Mouse (Mus musculus) spleen, postnatal 36 days (tissue): Measurements from ENCODE around the gene Nsl1.

ENCODE experiments used
- DNase-seq, 2 experiments: peaks; one replicate each; pipeline ENCODE4 v3.0.0; 2022; ENCODE audit warnings: low spot score in 2 of 2, mixed read lengths in 1 of 2

Nsl1 gene

DNA sequence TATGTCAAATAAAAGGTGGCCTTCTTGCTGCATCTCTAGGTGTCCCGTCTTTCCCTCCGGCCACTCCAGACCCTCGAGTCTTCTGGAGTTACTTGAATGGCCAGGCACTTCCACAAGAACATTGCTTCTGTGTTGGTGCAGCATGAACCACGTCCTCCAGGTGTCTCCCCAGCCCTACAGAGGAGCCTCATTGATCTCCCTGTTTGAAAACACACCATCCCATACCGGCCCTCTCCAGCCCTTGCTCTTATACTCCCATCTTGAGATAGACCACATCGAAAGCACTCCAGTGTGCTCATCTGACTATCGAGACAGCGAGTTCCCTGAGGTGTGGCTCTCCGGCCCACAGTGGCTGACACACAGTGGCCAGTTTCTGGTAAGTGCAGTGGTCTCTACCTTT is 32.2 kb downstream of the Nsl1 start:
- no peak for DNase-seq

DNA sequence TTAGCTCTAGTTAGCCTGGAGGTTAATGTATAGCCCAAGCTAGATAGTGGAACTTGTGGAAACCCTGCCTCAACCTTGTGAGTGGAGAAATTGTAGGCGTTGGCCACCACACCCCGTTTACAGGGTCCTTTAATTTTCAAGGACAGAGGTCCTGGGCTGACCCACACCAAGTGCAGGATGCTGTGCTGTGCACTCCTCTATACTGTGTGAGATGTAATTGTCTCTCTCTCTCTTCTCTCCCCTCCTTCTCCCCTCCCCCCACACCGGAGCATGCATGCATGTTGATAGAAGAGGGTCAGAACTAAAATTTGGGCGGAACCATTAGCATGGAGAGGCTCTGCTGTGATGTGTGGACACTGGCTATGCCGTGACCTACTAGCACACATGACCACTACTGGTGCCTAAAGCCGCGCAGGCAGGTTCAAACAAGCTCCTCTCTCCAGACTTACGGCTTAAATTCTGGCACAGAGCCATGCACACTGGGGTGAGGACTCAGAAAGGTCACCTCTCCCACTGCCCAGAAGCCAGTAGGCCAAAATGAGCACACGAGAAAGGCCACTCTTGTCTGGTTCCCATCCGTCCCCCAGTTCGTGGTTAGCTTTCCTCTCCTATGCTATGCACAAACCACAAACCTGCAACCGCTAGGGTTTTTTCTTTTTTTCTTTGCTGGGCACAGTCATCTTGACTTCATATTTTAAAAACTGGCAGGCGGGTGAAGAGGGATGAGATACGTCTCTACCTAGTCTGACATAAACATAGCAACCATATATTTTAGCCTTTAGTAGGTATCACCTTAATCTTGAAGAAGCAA is 34.3 kb downstream of the Nsl1 start:
- DNase-seq: no peak

DNA sequence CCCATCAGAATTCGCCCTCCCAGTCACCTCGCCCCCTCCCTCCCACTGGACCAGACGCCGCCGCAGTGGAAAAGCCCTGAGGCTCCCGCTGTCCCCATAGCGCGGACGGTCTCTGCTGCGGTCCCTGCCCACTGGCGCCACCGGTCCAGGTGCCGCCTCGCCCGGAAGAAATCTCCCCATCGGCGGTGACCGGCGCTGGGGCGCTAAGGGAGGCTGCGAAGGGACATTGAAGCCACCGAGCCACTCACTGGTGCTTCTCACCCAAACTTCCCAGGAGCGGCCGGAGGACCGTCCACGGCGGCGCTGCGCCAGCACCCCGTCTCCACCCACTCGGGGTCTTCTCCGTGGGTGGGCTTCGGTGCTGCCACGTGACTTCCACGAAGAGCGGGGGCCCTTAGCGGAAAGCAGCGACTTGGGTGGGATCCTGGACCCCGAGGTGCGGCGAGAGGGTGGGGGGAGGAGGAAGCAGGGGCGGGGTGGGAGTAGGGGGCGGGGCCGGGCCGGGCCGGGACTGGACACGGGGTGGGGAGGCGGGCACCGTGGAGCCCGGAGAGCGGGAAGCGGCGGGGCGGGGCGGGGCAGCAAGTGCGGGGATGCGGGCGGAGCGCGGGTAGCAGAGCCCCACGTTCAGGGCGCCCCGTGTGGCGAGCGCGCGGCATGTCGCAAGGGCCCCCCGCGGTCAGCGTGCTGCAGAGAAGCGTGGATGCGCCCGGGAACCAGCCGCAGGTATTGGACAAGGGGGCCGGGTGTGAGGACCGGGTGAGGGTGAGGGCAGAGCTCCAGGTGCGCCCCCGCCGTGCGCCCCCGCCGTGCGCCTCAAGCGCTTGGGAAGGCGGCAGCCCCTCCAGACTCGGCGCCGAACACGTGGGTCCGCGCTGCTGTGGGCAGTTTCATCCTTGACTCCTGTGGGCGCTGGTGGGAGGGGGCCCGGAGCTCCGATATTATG is 35.3 kb downstream of the Nsl1 start, which contains the start of gene Batf3:
Gene Batf3 (plus strand): TSS at position 46 of the 946 bp plus-strand sequence.
- peak in 1 of 2 experiments; percentile 29 for DNase-seq

DNA sequence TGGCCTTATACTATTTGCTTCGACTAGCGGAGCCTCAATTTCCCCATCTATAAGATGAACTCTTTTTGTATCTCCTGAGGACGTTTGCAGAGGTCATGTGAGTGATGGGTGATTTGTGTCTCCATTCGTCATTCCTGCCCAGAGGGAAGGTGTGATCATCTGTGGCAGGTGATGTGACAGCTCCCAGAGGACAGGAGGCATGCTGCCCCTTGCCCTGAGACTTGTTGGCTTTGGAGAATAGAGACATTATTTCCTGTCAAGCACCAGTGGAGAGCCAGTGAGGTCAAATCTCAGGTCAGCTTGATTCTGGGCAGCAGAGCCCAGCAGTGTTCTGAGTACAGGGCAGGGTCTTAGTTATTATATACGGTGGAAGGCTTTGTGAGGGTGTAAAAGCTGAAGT is 36.3 kb downstream of the Nsl1 start:
- DNase-seq: no peak

- DNase-seq: no peak
These were observed 37.0 kb downstream of the Nsl1 start for GRCm38 (mm10) chr1:191099772-191100291.

- DNase-seq: no peak
These were observed 40.0 kb downstream of the Nsl1 start for GRCm38 (mm10) chr1:191102730-191103370.

- no peak for DNase-seq
These were observed 42.4 kb downstream of the Nsl1 start for GRCm38 (mm10) chr1:191105246-191105645.

- no peak for DNase-seq
These were observed 44.5 kb downstream of the Nsl1 start for GRCm38 (mm10) chr1:191107306-191107705.

DNA sequence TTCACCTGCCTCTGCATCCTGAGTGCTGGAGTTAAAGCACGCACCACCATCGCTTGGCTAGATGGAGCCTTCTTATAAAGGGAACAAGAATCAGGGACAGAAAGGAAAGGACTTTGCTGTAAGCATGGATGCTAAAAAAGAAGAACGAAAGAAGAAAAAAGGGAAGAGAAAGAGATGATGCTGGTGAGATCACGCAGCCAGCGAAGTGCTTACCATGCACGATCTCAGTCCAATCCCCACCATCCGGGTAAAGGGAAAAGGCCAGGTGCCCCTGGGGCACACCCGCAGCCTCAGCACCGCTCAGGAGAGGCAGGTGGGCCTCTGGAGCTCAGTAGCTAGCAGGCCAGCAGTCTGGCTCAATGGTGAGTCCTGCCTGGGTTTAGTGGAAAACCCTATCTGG is 47.1 kb downstream of the Nsl1 start:
- no peak for DNase-seq

- DNase-seq: peak; percentile 42 to 51
These were observed 48.3 kb downstream of the Nsl1 start for GRCm38 (mm10) chr1:191111146-191111545.

DNA sequence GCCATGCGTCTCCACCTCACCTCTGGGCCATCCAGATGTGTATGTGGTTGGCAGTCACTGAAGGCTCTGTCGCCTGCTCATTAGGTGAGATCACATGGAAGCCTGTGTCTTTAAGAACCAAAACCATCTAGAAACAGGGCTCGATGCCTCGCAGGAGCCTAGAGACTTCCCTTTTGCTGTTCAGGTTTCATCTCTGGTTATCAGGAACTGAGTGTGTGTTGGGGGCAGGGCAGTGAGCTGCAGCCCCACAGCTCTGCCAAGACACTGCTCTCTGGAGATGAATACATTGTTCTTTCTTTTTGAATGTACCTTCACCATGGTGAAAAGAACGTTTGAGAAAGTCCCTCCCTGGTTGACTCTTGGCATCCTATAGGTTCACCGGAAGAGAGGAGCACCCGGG is 52.1 kb downstream of the Nsl1 start:
- DNase-seq: peak; percentile 39 to 42

- no peak for DNase-seq
These were observed 52.9 kb downstream of the Nsl1 start for GRCm38 (mm10) chr1:191115514-191116238.

- DNase-seq: no peak
These were observed 59.9 kb downstream of the Nsl1 start for GRCm38 (mm10) chr1:191122744-191123143.

- DNase-seq: no peak
These were observed 60.9 kb downstream of the Nsl1 start for GRCm38 (mm10) chr1:191123696-191124095.

- DNase-seq: no peak
These were observed 61.5 kb downstream of the Nsl1 start for GRCm38 (mm10) chr1:191124288-191124687.

DNA sequence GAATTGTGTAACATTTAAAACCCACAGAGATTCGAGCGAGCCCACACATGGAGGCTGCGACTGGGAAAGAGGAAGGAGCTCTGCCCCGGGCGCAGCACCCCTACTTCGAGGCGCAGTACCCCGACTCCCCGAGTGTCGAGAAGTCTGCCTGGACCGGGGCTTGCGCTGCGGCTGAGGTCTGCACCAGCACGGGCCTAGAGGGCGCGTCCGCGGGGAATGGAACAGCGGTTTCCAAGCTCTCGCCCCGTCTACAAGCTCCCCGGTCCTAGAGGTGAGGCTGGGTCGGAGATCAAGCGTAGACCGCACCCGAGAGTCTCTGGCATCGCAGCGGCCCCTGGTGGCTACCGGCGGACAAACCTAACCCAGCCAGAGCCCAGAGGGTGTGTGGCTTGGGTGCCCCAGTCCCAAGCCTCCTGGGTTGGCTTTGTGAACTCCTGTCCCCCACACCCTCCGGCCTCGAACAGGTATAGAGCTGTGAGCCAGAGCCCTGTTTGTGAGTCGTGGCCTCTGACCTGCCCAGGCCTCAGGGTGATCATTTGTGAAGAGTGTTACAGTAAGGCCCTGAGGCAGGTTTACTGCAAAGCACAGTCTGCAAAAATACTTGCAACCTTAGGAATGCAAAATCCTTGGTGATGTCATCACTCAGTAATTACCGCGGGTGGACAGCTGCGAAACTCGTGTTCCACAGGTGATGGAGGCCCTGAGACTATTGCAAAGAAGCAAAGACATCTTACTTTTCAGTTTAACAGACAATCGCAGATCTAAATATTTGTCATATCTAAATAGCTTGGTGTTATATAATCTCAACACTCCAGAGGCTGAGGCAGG is 63.2 kb downstream of the Nsl1 start:
- DNase-seq: peak; percentile 64 to 69

DNA sequence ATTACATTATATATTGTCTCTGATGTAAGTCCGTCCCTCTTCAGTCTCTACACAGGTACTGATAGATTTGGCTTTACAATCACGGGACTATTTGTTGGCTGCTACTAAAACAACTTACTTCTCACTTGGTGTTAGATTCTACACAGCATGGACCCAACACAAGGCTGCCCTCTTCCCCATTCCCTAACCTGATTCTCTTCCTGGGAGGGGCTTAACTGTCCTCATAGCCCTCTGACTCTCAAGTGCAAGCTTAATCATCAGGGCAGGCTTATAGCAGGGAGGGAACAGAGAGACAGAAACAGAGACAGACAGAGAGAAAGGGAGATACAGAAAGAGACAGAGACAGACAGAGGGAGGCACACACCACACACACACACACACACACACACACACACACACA is 68.9 kb downstream of the Nsl1 start:
- no peak for DNase-seq

DNA sequence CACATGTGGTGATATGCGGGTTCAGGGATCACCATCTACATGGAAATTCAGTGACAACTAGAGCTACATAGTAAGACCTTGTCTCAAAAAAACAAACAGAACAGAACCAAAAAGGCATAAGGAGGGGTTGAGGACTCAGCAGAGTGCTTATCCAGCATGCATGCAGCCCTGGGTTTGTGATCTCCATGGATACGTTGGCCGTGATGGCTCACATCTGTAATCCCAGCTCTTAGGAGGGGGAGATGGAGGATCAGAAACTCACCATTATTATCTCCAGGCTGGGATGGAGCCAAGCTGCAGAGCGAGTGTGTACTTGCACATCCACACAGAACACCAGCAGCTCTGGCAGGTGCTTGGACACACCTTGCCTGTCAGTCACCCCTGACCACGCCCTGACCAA is 69.4 kb downstream of the Nsl1 start:
- DNase-seq: no peak

- DNase-seq: no peak
These were observed 70.1 kb downstream of the Nsl1 start for GRCm38 (mm10) chr1:191132934-191133333.

GRCm38 (mm10) chr1:191135406-191135805 is 72.6 kb downstream of the Nsl1 start:
- DNase-seq: no peak
